Mouse (Mus musculus) kidney, embryonic 15.5 days (tissue): ENCODE measurements around the gene Smyd3. TPM values are rescaled to one million over a fixed set of nuclear protein-coding genes. Genes with fewer than 3 reads are reported as not detected.
A peak's percentile ranks its signal among the peaks of the same experiment; 100 is the strongest.

Experiments
- ATAC-seq: fragments of 200-750 bp; cut with Nextera tagmentation; replicated peaks from 2 replicates; pipeline ENCODE4 v1.8.0; 2017; ENCODE audit warnings: moderate TSS enrichment; ENCODE audit not compliant: low FRiP score
- H3K27ac ChIP-seq: fragments of 300-500 bp; sonication (generic); 2 replicates; pipeline ENCODE4 v1.5.1; 2015; ENCODE audit warnings: mild to moderate bottlenecking, inconsistent platforms
- H3K27me3 ChIP-seq: fragments of 300-500 bp; sonication (generic); 2 replicates; pipeline ENCODE4 v1.6.1; 2015; ENCODE audit warnings: inconsistent platforms
- H3K36me3 ChIP-seq: fragments of 300-500 bp; sonication (generic); 2 replicates; pipeline ENCODE4 v1.6.1; 2015; ENCODE audit warnings: inconsistent platforms
- H3K4me1 ChIP-seq: fragments of 300-500 bp; sonication (generic); 2 replicates; pipeline ENCODE4 v1.6.1; 2015; ENCODE audit warnings: inconsistent platforms
- H3K4me2 ChIP-seq: fragments of 300-500 bp; sonication (generic); 2 replicates; pipeline ENCODE4 v1.6.1; 2015; ENCODE audit warnings: moderate library complexity, mild to moderate bottlenecking, inconsistent platforms
- H3K4me3 ChIP-seq: fragments of 300-500 bp; sonication (generic); replicated peaks from 2 replicates; pipeline ENCODE4 v1.5.1; 2015; ENCODE audit warnings: mild to moderate bottlenecking, inconsistent platforms
- H3K9ac ChIP-seq: fragments of 300-500 bp; sonication (generic); 2 replicates; pipeline ENCODE4 v1.6.1; 2015; ENCODE audit warnings: mild to moderate bottlenecking, inconsistent platforms
- H3K9me3 ChIP-seq: fragments of 300-500 bp; sonication (generic); replicated peaks from 2 replicates; pipeline ENCODE4 v1.6.1; 2016; ENCODE audit warnings: inconsistent platforms
- WGBS: fragments of 180-500 bp; shearing (Covaris S2); methylation state at CpG from one replicate; pipeline ENCODE4 v1.1.7; 2015; ENCODE audit warnings: mixed read lengths; 5-methylcytosine and 5-hydroxymethylcytosine counted together
- polyA plus RNA-seq: library from polyadenylated mRNA; unstranded; fragments of >200 nt; fragmentation: Nextera tagmentation; extraction: Ambion mirVana; gene quantifications from 2 replicates; pipeline ENCODE4 v1.2.1, GENCODE M21; 2015

Smyd3 gene
- polyA plus RNA-seq, 1 experiment from 2014 or later, result 21.8 TPM

GRCm38 (mm10) chr1:179197821-179198516, 319.9 kb downstream of the Smyd3 start:
- Histone ChIP-seq H3K4me2 (no peak overlapping the region), H3K9ac (no peak overlapping the region), H3K36me3 (no peaks in the 10 kb centered on the region), H3K27me3 (no peaks in the 10 kb centered on the region), H3K9me3 (no peaks in the 10 kb centered on the region), H3K4me1 (peaks cover 26% of the 10 kb centered on the region), H3K4me3 (no peak overlapping the region), H3K27ac (peak overlapping the region; percentile 84)
- WGBS, result 29% methylated on average over 11 of the region's 11 CpGs
- peak; percentile 42; the same call in 1 of the 2 replicates for ATAC-seq

- peak; percentile 75 for ATAC-seq
- H3K4me3 ChIP-seq, result no peak overlapping the region
- no peaks in the 10 kb centered on the region for H3K27me3 ChIP-seq
- peaks cover 26% of the 10 kb centered on the region for H3K4me1 ChIP-seq
- 0 out of 2 replicates have a peak overlapping the region, but pooled peaks have one; percentile 7 for H3K4me2 ChIP-seq
- H3K9me3 ChIP-seq, result no peaks in the 10 kb centered on the region
- WGBS, result 21% methylated on average over 4 of the region's 4 CpGs
- peak overlapping the region; percentile 84 for H3K27ac ChIP-seq
- H3K36me3 ChIP-seq, result no peaks in the 10 kb centered on the region
- H3K9ac ChIP-seq, result no peak overlapping the region
Measured at GRCm38 (mm10) chr1:179197156-179197555, 320.7 kb downstream of the Smyd3 start.

GRCm38 (mm10) chr1:179196422-179196821, 321.4 kb downstream of the Smyd3 start:
- H3K4me3 ChIP-seq, result no peak overlapping the region
- H3K4me2 ChIP-seq, result no peak overlapping the region
- no peaks in the 10 kb centered on the region for H3K27me3 ChIP-seq
- peak overlapping the region; percentile 54 for H3K27ac ChIP-seq
- H3K36me3 ChIP-seq, result no peaks in the 10 kb centered on the region
- H3K9me3 ChIP-seq, result no peaks in the 10 kb centered on the region
- ATAC-seq, result no peak
- H3K9ac ChIP-seq, result no peak overlapping the region
- peaks cover 26% of the 10 kb centered on the region for H3K4me1 ChIP-seq

- no peak overlapping the region for H3K9ac ChIP-seq
Measured at GRCm38 (mm10) chr1:179192781-179193180, 325.1 kb downstream of the Smyd3 start.

GRCm38 (mm10) chr1:179190837-179191236, 327.0 kb downstream of the Smyd3 start:
- H3K9me3 ChIP-seq, result no peaks in the 10 kb centered on the region
- H3K27me3 ChIP-seq, result no peaks in the 10 kb centered on the region
- H3K36me3 ChIP-seq, result no peaks in the 10 kb centered on the region
- H3K4me1 ChIP-seq, result 0 out of 2 replicates have a peak, but pooled peaks cover 4% of the 10 kb centered on the region
- no peak overlapping the region for H3K4me2 ChIP-seq
- H3K4me3 ChIP-seq, result no peak overlapping the region
- no peak overlapping the region for H3K27ac ChIP-seq
- no peak overlapping the region for H3K9ac ChIP-seq
- WGBS, result 75% methylated on average over 2 of the region's 2 CpGs
- ATAC-seq, result no peak

More at GRCm38 (mm10) chr1:179192781-179193180, 325.1 kb downstream of the Smyd3 start:
- Histone ChIP-seq H3K4me1 (peaks cover 18% of the 10 kb centered on the region), H3K9me3 (no peaks in the 10 kb centered on the region), H3K4me3 (no peak overlapping the region), H3K27ac (no peak overlapping the region), H3K27me3 (no peaks in the 10 kb centered on the region), H3K4me2 (no peak overlapping the region), H3K36me3 (no peaks in the 10 kb centered on the region)
- ATAC-seq, result no peak
- 55% methylated on average over 11 of the region's 11 CpGs for WGBS

GRCm38 (mm10) chr1:179187171-179187570, 330.7 kb downstream of the Smyd3 start:
- Histone ChIP-seq H3K27ac (no peak overlapping the region), H3K4me1 (peaks cover 11% of the 10 kb centered on the region), H3K9ac (no peak overlapping the region), H3K4me2 (no peak overlapping the region), H3K27me3 (no peaks in the 10 kb centered on the region), H3K4me3 (no peak overlapping the region), H3K9me3 (no peaks in the 10 kb centered on the region), H3K36me3 (no peaks in the 10 kb centered on the region)
- no peak for ATAC-seq
- WGBS, result 82% methylated on average over 3 of the region's 3 CpGs

GRCm38 (mm10) chr1:179184631-179185030, 333.2 kb downstream of the Smyd3 start:
- H3K27me3 ChIP-seq, result no peaks in the 10 kb centered on the region
- ATAC-seq, result no peak
- WGBS, result 82% methylated on average over 4 of the region's 4 CpGs

GRCm38 (mm10) chr1:179183499-179183898, 334.3 kb downstream of the Smyd3 start:
- H3K9me3 ChIP-seq, result no peaks in the 10 kb centered on the region
- no peak overlapping the region for H3K4me3 ChIP-seq
- no peak for ATAC-seq
- WGBS, result 64% methylated on average over 6 of the region's 6 CpGs
- no peak overlapping the region for H3K4me2 ChIP-seq
- H3K36me3 ChIP-seq, result no peaks in the 10 kb centered on the region
- H3K9ac ChIP-seq, result no peak overlapping the region
- H3K4me1 ChIP-seq, result peaks cover 9% of the 10 kb centered on the region
- H3K27me3 ChIP-seq, result no peaks in the 10 kb centered on the region
- H3K27ac ChIP-seq, result no peak overlapping the region

More at GRCm38 (mm10) chr1:179184631-179185030, 333.2 kb downstream of the Smyd3 start:
- Histone ChIP-seq H3K9ac (no peak overlapping the region), H3K4me1 (peaks cover 9% of the 10 kb centered on the region), H3K36me3 (no peaks in the 10 kb centered on the region), H3K27ac (no peak overlapping the region), H3K9me3 (no peaks in the 10 kb centered on the region), H3K4me2 (no peak overlapping the region), H3K4me3 (no peak overlapping the region)

GRCm38 (mm10) chr1:179180546-179180945, 337.3 kb downstream of the Smyd3 start:
- Histone ChIP-seq H3K27me3 (no peaks in the 10 kb centered on the region), H3K36me3 (no peaks in the 10 kb centered on the region), H3K27ac (no peak overlapping the region), H3K9me3 (no peaks in the 10 kb centered on the region), H3K4me2 (no peak overlapping the region), H3K4me1 (peaks cover 19% of the 10 kb centered on the region), H3K4me3 (no peak overlapping the region), H3K9ac (no peak overlapping the region)
- no peak for ATAC-seq
- WGBS, result 74% methylated on average over 2 of the region's 3 CpGs

GRCm38 (mm10) chr1:179176861-179177658, 340.8 kb downstream of the Smyd3 start:
- ATAC-seq, result no peak
- Histone ChIP-seq H3K4me3 (no peak overlapping the region), H3K27me3 (no peaks in the 10 kb centered on the region), H3K9me3 (no peaks in the 10 kb centered on the region), H3K4me2 (no peak overlapping the region), H3K9ac (no peak overlapping the region), H3K4me1 (peaks cover 12% of the 10 kb centered on the region), H3K27ac (peak overlapping the region; percentile 68), H3K36me3 (no peaks in the 10 kb centered on the region)
- 68% methylated on average over 14 of the region's 14 CpGs for WGBS

- H3K4me3 ChIP-seq, result no peak overlapping the region
- 46% methylated on average over 4 of the region's 4 CpGs for WGBS
- no peaks in the 10 kb centered on the region for H3K9me3 ChIP-seq
- H3K27me3 ChIP-seq, result no peaks in the 10 kb centered on the region
- no peak overlapping the region for H3K4me2 ChIP-seq
- no peak for ATAC-seq
- peaks cover 10% of the 10 kb centered on the region for H3K4me1 ChIP-seq
- H3K36me3 ChIP-seq, result no peaks in the 10 kb centered on the region
- H3K27ac ChIP-seq, result no peak overlapping the region
- H3K9ac ChIP-seq, result no peak overlapping the region
Measured at GRCm38 (mm10) chr1:179174241-179174640, 343.6 kb downstream of the Smyd3 start.

GRCm38 (mm10) chr1:179170555-179170954, 347.3 kb downstream of the Smyd3 start:
- Histone ChIP-seq H3K27ac (no peak overlapping the region), H3K27me3 (no peaks in the 10 kb centered on the region), H3K9ac (no peak overlapping the region), H3K4me3 (no peak overlapping the region), H3K36me3 (no peaks in the 10 kb centered on the region), H3K9me3 (no peaks in the 10 kb centered on the region), H3K4me1 (no peaks in the 10 kb centered on the region), H3K4me2 (no peak overlapping the region)
- ATAC-seq, result 0 out of 2 replicates have a peak, but pooled peaks have one; percentile 36
- 53% methylated on average over 8 of the region's 8 CpGs for WGBS
